In genomic region chr5:147331547-147331946, GRCm38 (mm10) we compare ENCODE assay signal across 9 mouse cellular contexts. TPM values are rescaled to one million over a fixed set of nuclear protein-coding genes. Genes with fewer than 3 reads are reported as not detected.
DNase-seq lines count a peak whose midpoint lies in the region; ATAC-seq and TF ChIP-seq lines count a peak whose summit lies in the region.
"Had no signal": no experiment of that assay in that cellular context is flagged by ENCODE, and none has a peak within 500 bp of the region (broad histone marks: within the 10 kb centered on the region; RNA-seq: fewer than 3 reads in every experiment).

No protein-coding gene starts in this region.

- H3K4me1 ChIP-seq in kidney, adult 2 months (ENCODE audit: control insufficient read depth, insufficient read depth, low read length): no peaks in the 10 kb centered on the region
- no peaks in the 10 kb centered on the region for H3K4me1 ChIP-seq in kidney, embryonic 14.5 days (ENCODE audit: control insufficient read depth, insufficient read depth, low read length)
- no peaks in the 10 kb centered on the region for H3K4me1 ChIP-seq in ES-Bruce4 (ENCODE audit: control insufficient read depth, insufficient read depth, low read length)
- no peaks in the 10 kb centered on the region for H3K4me1 ChIP-seq in bone marrow, adult 2 months (ENCODE audit: control insufficient read depth, insufficient read depth, low read length)
- no peaks in the 10 kb centered on the region for H3K4me1 ChIP-seq in embryonic facial prominence, embryonic 14.5 days (ENCODE audit: control insufficient read depth, insufficient read depth, low read length)
- H3K4me1 ChIP-seq in liver, embryonic 13.5 days (replicated peaks): no peaks in the 10 kb centered on the region

- no peak overlapping the region for H3K4me2 ChIP-seq in kidney, embryonic 14.5 days (replicated peaks; ENCODE audit: low read depth, low read length)
- no peak overlapping the region for H3K4me2 ChIP-seq in embryonic facial prominence, embryonic 14.5 days (ENCODE audit: low read depth, low read length)
- no peak overlapping the region for H3K4me2 ChIP-seq in liver, embryonic 13.5 days

- no peaks in the 10 kb centered on the region for H3K9me3 ChIP-seq in kidney, embryonic 14.5 days (ENCODE audit: control insufficient read depth, low read length)
- no peaks in the 10 kb centered on the region for H3K9me3 ChIP-seq in ES-Bruce4 (replicated peaks; ENCODE audit: control insufficient read depth, insufficient read depth, low read length, poor library complexity, severe bottlenecking)
- 0 out of 2 replicates have a peak, but pooled peaks cover 6% of the 10 kb centered on the region for H3K9me3 ChIP-seq in embryonic facial prominence, embryonic 14.5 days (ENCODE audit: control insufficient read depth, low read length)
- H3K9me3 ChIP-seq in liver, embryonic 13.5 days (replicated peaks): no peaks in the 10 kb centered on the region

- TF ChIP-seq POLR2A in kidney, adult 2 months (IDR thresholded peaks at IDR 0.05; ENCODE audit: low read depth, low read length): no peak
- TF ChIP-seq POLR2A in ES-Bruce4 (IDR thresholded peaks at IDR 0.05; ENCODE audit: insufficient read depth, low read length): no peak
- no peak for TF ChIP-seq POLR2A in bone marrow, adult 2 months (IDR thresholded peaks at IDR 0.05; ENCODE audit: borderline replicate concordance, control insufficient read depth, low read depth, low read length)

- H3K36me3 ChIP-seq in kidney, adult 2 months (ENCODE audit: control insufficient read depth, insufficient read depth, low read length): no peaks in the 10 kb centered on the region
- H3K36me3 ChIP-seq in kidney, embryonic 14.5 days (ENCODE audit: control insufficient read depth, insufficient read depth, low read length): no peaks in the 10 kb centered on the region
- H3K36me3 ChIP-seq in ES-Bruce4 (ENCODE audit: control insufficient read depth, insufficient read depth, low read length, poor library complexity, severe bottlenecking): no peaks in the 10 kb centered on the region
- no peaks in the 10 kb centered on the region for H3K36me3 ChIP-seq in embryonic facial prominence, embryonic 14.5 days (ENCODE audit: control insufficient read depth, insufficient read depth, low read length)
- H3K36me3 ChIP-seq in liver, embryonic 13.5 days: no peaks in the 10 kb centered on the region

- 35% methylated on average over 2 of the region's 2 CpGs for WGBS in kidney, adult 2 months
- WGBS in kidney, embryonic 14.5 days: 43% methylated on average over 2 of the region's 2 CpGs
- WGBS in bone marrow, adult 2 months: 40% methylated on average over 2 of the region's 2 CpGs
- WGBS in embryonic facial prominence, embryonic 14.5 days: 47% methylated on average over 2 of the region's 2 CpGs
- 42% methylated on average over 2 of the region's 2 CpGs for WGBS in liver, embryonic 13.5 days (ENCODE audit: insufficient replicate concordance)

- peak; percentile 35 for DNase-seq in kidney, adult 2 months
- DNase-seq in embryonic facial prominence, embryonic 14.5 days (ENCODE audit: low spot score): peak; percentile 27
- DNase-seq in liver, embryonic 13.5 days: peak; percentile 35
- DNase-seq in spleen, postnatal 10 days (ENCODE audit: low spot score in 2 of 2): peak; percentile 54 to 83
- no peak for DNase-seq in urinary bladder, adult 2 months (ENCODE audit: low spot score)

- H3K27ac ChIP-seq in kidney, adult 2 months (ENCODE audit: insufficient read depth, low read depth, low read length): no peak overlapping the region
- H3K27ac ChIP-seq in kidney, embryonic 14.5 days (ENCODE audit: low read depth, low read length): no peak overlapping the region
- H3K27ac ChIP-seq in ES-Bruce4 (ENCODE audit: insufficient read depth, low read length): no peak overlapping the region
- H3K27ac ChIP-seq in bone marrow, adult 2 months (ENCODE audit: control insufficient read depth, insufficient read depth, low read depth, low read length, poor library complexity): no peak overlapping the region
- H3K27ac ChIP-seq in embryonic facial prominence, embryonic 14.5 days (replicated peaks; ENCODE audit: low read depth, low read length): no peak overlapping the region
- no peak overlapping the region for H3K27ac ChIP-seq in liver, embryonic 13.5 days

- no peak overlapping the region for H3K9ac ChIP-seq in kidney, embryonic 14.5 days (ENCODE audit: low read depth, low read length)
- no peak overlapping the region for H3K9ac ChIP-seq in ES-Bruce4 (ENCODE audit: low read depth, poor library complexity, severe bottlenecking)
- no peak overlapping the region for H3K9ac ChIP-seq in embryonic facial prominence, embryonic 14.5 days (ENCODE audit: low read depth, low read length)
- H3K9ac ChIP-seq in liver, embryonic 13.5 days: no peak overlapping the region

- peak; percentile 63 for TF ChIP-seq CTCF in kidney, adult 2 months (conservative IDR thresholded peaks at IDR 0.05; ENCODE audit: insufficient read depth, insufficient read length, low read depth, low read length)
- TF ChIP-seq CTCF in ES-Bruce4 (IDR thresholded peaks at IDR 0.05; ENCODE audit: low read depth, low read length): peak; percentile 94
- peak; percentile 87 for TF ChIP-seq CTCF in bone marrow, adult 2 months (IDR thresholded peaks at IDR 0.05; ENCODE audit: control insufficient read depth, insufficient read depth, low read length)

- no peak for ATAC-seq in kidney, embryonic 14.5 days (ENCODE audit: low FRiP score, low TSS enrichment)
- ATAC-seq in embryonic facial prominence, embryonic 14.5 days (ENCODE audit: low read depth): no peak
- 0 out of 2 replicates have a peak, but pooled peaks have one; percentile 36 for ATAC-seq in liver, embryonic 13.5 days (ENCODE audit: low read depth)

- no peak for TF ChIP-seq EP300 in ES-Bruce4 (IDR thresholded peaks at IDR 0.05; ENCODE audit: insufficient read depth, low read depth, low read length)

- no peak overlapping the region for H3K4me3 ChIP-seq in kidney, adult 2 months (ENCODE audit: insufficient read depth, low read depth, low read length)
- no peak overlapping the region for H3K4me3 ChIP-seq in kidney, embryonic 14.5 days (ENCODE audit: low read length)
- no peak overlapping the region for H3K4me3 ChIP-seq in ES-Bruce4 (ENCODE audit: low read depth, low read length)
- no peak overlapping the region for H3K4me3 ChIP-seq in bone marrow, adult 2 months (replicated peaks; ENCODE audit: control insufficient read depth, low read depth, low read length)
- H3K4me3 ChIP-seq in embryonic facial prominence, embryonic 14.5 days (ENCODE audit: low read depth, low read length): no peak overlapping the region
- no peak overlapping the region for H3K4me3 ChIP-seq in liver, embryonic 13.5 days (replicated peaks)

- no peaks in the 10 kb centered on the region for H3K27me3 ChIP-seq in kidney, adult 2 months (replicated peaks; ENCODE audit: control insufficient read depth, insufficient read depth, low read length)
- no peaks in the 10 kb centered on the region for H3K27me3 ChIP-seq in kidney, embryonic 14.5 days (ENCODE audit: control insufficient read depth, insufficient read depth, low read length)
- no peaks in the 10 kb centered on the region for H3K27me3 ChIP-seq in ES-Bruce4 (ENCODE audit: control insufficient read depth, insufficient read depth, low read length, poor library complexity, severe bottlenecking)
- no peaks in the 10 kb centered on the region; the same call in 1 of the 2 replicates for H3K27me3 ChIP-seq in embryonic facial prominence, embryonic 14.5 days (replicated peaks; ENCODE audit: control insufficient read depth, insufficient read depth, low read length)
- no peaks in the 10 kb centered on the region for H3K27me3 ChIP-seq in liver, embryonic 13.5 days

RNA-seq across cellular contexts. Expression of gene Urad, which starts 9.3 kb away (rescaled TPM):
- not detected in 2 replicates for polyA plus RNA-seq in kidney, adult 2 months (2012; rRNA removed)
- not detected in 2 replicates for polyA plus RNA-seq in kidney, embryonic 14.5 days (2014; fragmentation: Nextera tagmentation; extraction: Ambion mirVana)
- polyA plus RNA-seq in ES-Bruce4 (2011; ENCODE audit: insufficient read depth, insufficient read length, low read depth, missing spikeins): not detected in 2 replicates
- polyA plus RNA-seq in bone marrow, adult 2 months (2011; ENCODE audit: insufficient read depth, insufficient read length, low replicate concordance, missing spikeins): not detected in 2 replicates
- polyA plus RNA-seq in embryonic facial prominence, embryonic 14.5 days (2014; fragmentation: Nextera tagmentation; extraction: Ambion mirVana): not detected in 2 replicates
- polyA plus RNA-seq in liver, embryonic 13.5 days (2015; fragmentation: Nextera tagmentation; extraction: Ambion mirVana): 0.30 and 0.48 TPM in 2 replicates
- polyA plus RNA-seq in urinary bladder, adult 2 months (2012; rRNA removed): not detected in 2 replicates
- polyA plus RNA-seq: lung, embryonic 16.5 days had no signal

RNA-seq across cellular contexts. Expression of gene Cdx2, which starts 24.5 kb away (rescaled TPM):
- polyA plus RNA-seq in kidney, adult 2 months (2012; rRNA removed): not detected in 2 replicates
- polyA plus RNA-seq in kidney, embryonic 14.5 days (2014; fragmentation: Nextera tagmentation; extraction: Ambion mirVana): not detected in 2 replicates
- 0.70 and 1.1 TPM in 2 replicates for polyA plus RNA-seq in ES-Bruce4 (2011; ENCODE audit: insufficient read depth, insufficient read length, low read depth, missing spikeins)
- not detected in 2 replicates for polyA plus RNA-seq in bone marrow, adult 2 months (2011; ENCODE audit: insufficient read depth, insufficient read length, low replicate concordance, missing spikeins)
- not detected in 2 replicates for polyA plus RNA-seq in embryonic facial prominence, embryonic 14.5 days (2014; fragmentation: Nextera tagmentation; extraction: Ambion mirVana)
- polyA plus RNA-seq in liver, embryonic 13.5 days (2015; fragmentation: Nextera tagmentation; extraction: Ambion mirVana): not detected in 2 replicates
- not detected in 2 replicates for polyA plus RNA-seq in urinary bladder, adult 2 months (2012; rRNA removed)
- polyA plus RNA-seq: lung, embryonic 16.5 days had no signal
